Mouse (Mus musculus) embryo, embryonic 11.5 days (tissue): ENCODE measurements around the gene Hif3a.
A peak's percentile ranks its signal among the peaks of the same experiment; 100 is the strongest.

Experiments used
- DNase-seq: peaks from one replicate; pipeline ENCODE4 v3.0.0-alpha.2; 2012; ENCODE audit warnings: low read depth, low spot score

Gene Hif3a

GRCm38 (mm10) chr7:16992451-16992807 lies 69.8 kb downstream of the Hif3a start, which contains the start of gene Ccdc8:
TSS of gene Ccdc8 (plus strand) at chr7:16992708.
- DNase-seq = no peak

GRCm38 (mm10) chr7:16991681-16992450 lies 70.4 kb downstream of the Hif3a start:
- DNase-seq = peak; percentile 62

GRCm38 (mm10) chr7:16990006-16990744 lies 72.1 kb downstream of the Hif3a start:
- DNase-seq = no peak

- no peak for DNase-seq
Observed at GRCm38 (mm10) chr7:16988405-16988804, 73.8 kb downstream of the Hif3a start.

GRCm38 (mm10) chr7:16987541-16988149 lies 74.6 kb downstream of the Hif3a start:
- no peak for DNase-seq

- peak; percentile 75 for DNase-seq
Observed at GRCm38 (mm10) chr7:16982859-16983568, 79.2 kb downstream of the Hif3a start, which contains the start of gene Gm42372. TSS of gene Gm42372 (plus strand) at chr7:16983086.
